Mouse (Mus musculus) brain, embryonic 14.5 days (tissue): ENCODE data around the gene Aak1.

ENCODE experiments used
- CTCF ChIP-seq: fragments of 200-500 bp; IDR thresholded peaks from 2 replicates; pipeline ENCODE4 v1.5.1; 2012; ENCODE audit warnings: inconsistent platforms, mild to moderate bottlenecking, moderate library complexity, borderline replicate concordance; ENCODE audit not compliant: insufficient read depth, insufficient read length; ENCODE audit errors: extremely low read depth
- POLR2A ChIP-seq: fragments of 200-500 bp; IDR thresholded peaks from 2 replicates; pipeline ENCODE4 v1.6.1; 2012; ENCODE audit warnings: mild to moderate bottlenecking, inconsistent platforms, borderline replicate concordance; ENCODE audit not compliant: poor library complexity, insufficient read depth, insufficient read length, severe bottlenecking; ENCODE audit errors: extremely low read depth

- TF ChIP-seq CTCF = no peak
- no peak for TF ChIP-seq POLR2A
These were observed 30.0 kb downstream of the Aak1 start for GRCm38 (mm10) chr6:86879314-86879713.
